Mouse (Mus musculus) limb, embryonic 14.5 days (tissue): ENCODE data around the gene Cdk5rap1. TPM values are rescaled to one million over a fixed set of nuclear protein-coding genes. Genes with fewer than 3 reads are reported as not detected.

Experiments used
- ATAC-seq: fragments of 200-750 bp; cut with Nextera tagmentation; 2 replicates; pipeline ENCODE4 v1.8.0; 2017; ENCODE audit warnings: low read depth, moderate number of reproducible peaks, moderate TSS enrichment; ENCODE audit not compliant: low FRiP score
- DNase-seq: peaks from one replicate; pipeline ENCODE4 v3.0.0-alpha.2; 2015; ENCODE audit warnings: low spot score
- H3K27ac ChIP-seq: fragments of 300-500 bp; sonication (generic); replicated peaks from 2 replicates; pipeline ENCODE4 v1.5.1; 2014; ENCODE audit warnings: low read depth, mild to moderate bottlenecking, low read length, moderate library complexity, mixed read lengths
- H3K27me3 ChIP-seq: fragments of 300-500 bp; sonication (generic); 2 replicates; pipeline ENCODE4 v1.6.1; 2014; ENCODE audit warnings: low read length, mixed read lengths; ENCODE audit not compliant: control insufficient read depth, insufficient read depth
- H3K36me3 ChIP-seq: fragments of 300-500 bp; sonication (generic); 2 replicates; pipeline ENCODE4 v1.6.1; 2014; ENCODE audit warnings: mild to moderate bottlenecking, low read length, moderate library complexity, mixed read lengths; ENCODE audit not compliant: control insufficient read depth, insufficient read depth
- H3K4me1 ChIP-seq: fragments of 300-500 bp; sonication (generic); 2 replicates; pipeline ENCODE4 v1.6.1; 2014; ENCODE audit warnings: antibody characterized with exemption, low read length, mixed read lengths; ENCODE audit not compliant: control insufficient read depth, insufficient read depth
- H3K4me2 ChIP-seq: fragments of 300-500 bp; sonication (generic); replicated peaks from 2 replicates; pipeline ENCODE4 v1.6.1; 2014; ENCODE audit warnings: low read depth, mild to moderate bottlenecking, low read length, moderate library complexity; ENCODE audit not compliant: severe bottlenecking
- H3K4me3 ChIP-seq: fragments of 300-500 bp; sonication (generic); replicated peaks from 2 replicates; pipeline ENCODE4 v1.5.1; 2014; ENCODE audit warnings: low read length
- H3K9ac ChIP-seq: fragments of 300-500 bp; sonication (generic); 2 replicates; pipeline ENCODE4 v1.6.1; 2014; ENCODE audit warnings: mild to moderate bottlenecking, low read depth, low read length, moderate library complexity; ENCODE audit not compliant: severe bottlenecking
- H3K9me3 ChIP-seq: fragments of 300-500 bp; sonication (generic); 2 replicates; pipeline ENCODE4 v1.6.1; 2016; ENCODE audit warnings: low read length; ENCODE audit not compliant: control insufficient read depth
- POLR2A ChIP-seq: fragments of 200-500 bp; IDR thresholded peaks from 2 replicates; pipeline ENCODE4 v1.8.0; 2012; ENCODE audit warnings: inconsistent platforms, mild to moderate bottlenecking, moderate library complexity, borderline replicate concordance; ENCODE audit not compliant: insufficient read depth, insufficient read length; ENCODE audit errors: extremely low read depth
- WGBS: fragments of 180-500 bp; shearing (Covaris S2); extraction: QIAGEN DNeasy Blood & Tissue Kit; methylation state at CpG from one replicate; pipeline ENCODE4 v1.1.7; 2014; 5-methylcytosine and 5-hydroxymethylcytosine counted together
- polyA plus RNA-seq, 2 experiments: library from polyadenylated mRNA; depleted of rRNA in 1 of 2; stranded (reverse) in 1 of 2; unstranded in 1 of 2; fragments of >200 nt; fragmentation: Nextera tagmentation in 1 of 2; extraction: Ambion mirVana in 1 of 2; gene quantifications; 2 replicates each; pipeline versions ENCODE4 v1.2.1 to v1.2.3; 2012 to 2014

Cdk5rap1 gene
- polyA plus RNA-seq, 2 experiments = 9.0 to 16.6 TPM

DNA sequence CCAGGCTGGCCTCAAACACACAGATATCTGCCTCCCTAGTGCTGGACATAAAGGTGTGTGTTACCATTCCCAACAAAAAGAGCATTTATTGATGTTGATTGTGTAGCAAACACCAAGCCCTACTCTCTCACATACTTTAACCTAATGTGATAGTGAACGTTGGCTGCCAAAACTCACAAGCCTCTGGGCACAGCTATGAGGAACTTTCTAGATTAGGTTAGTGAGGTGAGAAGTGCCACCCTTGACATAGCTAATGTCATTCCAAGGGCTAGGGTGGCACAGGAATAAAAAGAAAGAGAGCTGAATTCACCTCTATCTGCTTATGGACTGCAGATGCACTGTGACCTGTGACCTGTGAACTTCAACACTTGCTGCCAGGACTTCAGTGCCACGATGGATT lies 23.7 kb upstream of the Cdk5rap1 start:
- no peak for TF ChIP-seq POLR2A
- WGBS = 67% methylated on average over 2 of the region's 2 CpGs

DNA sequence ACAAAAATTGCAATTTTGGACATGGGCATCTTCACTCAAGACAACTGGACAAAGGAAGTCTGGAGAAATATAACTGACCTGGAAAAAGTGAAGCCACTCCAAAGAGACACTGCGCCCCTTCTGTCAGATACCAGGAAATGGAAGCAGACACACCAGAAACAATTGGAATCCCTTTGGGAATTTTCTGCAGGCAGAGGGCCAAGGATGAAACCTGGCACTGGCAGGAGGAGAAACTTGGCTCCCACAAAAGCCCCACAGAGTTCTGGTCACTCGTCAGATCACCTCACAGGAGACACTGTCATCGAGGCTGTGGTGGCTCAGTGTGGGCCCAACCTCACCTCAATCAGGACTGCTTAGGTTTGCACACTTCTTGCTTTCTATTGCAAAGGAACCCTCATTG lies 21.8 kb upstream of the Cdk5rap1 start:
- no peaks in the 10 kb centered on the region for H3K4me1 ChIP-seq
- no peak overlapping the region for H3K27ac ChIP-seq
- DNase-seq = no peak
- no peaks in the 10 kb centered on the region for H3K36me3 ChIP-seq
- no peaks in the 10 kb centered on the region for H3K27me3 ChIP-seq
- no peak overlapping the region for H3K9ac ChIP-seq
- no peak overlapping the region for H3K4me2 ChIP-seq
- H3K4me3 ChIP-seq = no peak overlapping the region
- no peak for TF ChIP-seq POLR2A
- H3K9me3 ChIP-seq = no peaks in the 10 kb centered on the region
- 74% methylated on average over 3 of the region's 3 CpGs for WGBS
- ATAC-seq = no peak

More for the DNA sequence above, 23.7 kb upstream of the Cdk5rap1 start:
- ATAC-seq = no peak
- Histone ChIP-seq H3K9ac (no peak overlapping the region), H3K27ac (no peak overlapping the region), H3K36me3 (no peaks in the 10 kb centered on the region), H3K4me3 (no peak overlapping the region), H3K9me3 (no peaks in the 10 kb centered on the region), H3K4me2 (no peak overlapping the region), H3K4me1 (no peaks in the 10 kb centered on the region), H3K27me3 (no peaks in the 10 kb centered on the region)
- DNase-seq = no peak

DNA sequence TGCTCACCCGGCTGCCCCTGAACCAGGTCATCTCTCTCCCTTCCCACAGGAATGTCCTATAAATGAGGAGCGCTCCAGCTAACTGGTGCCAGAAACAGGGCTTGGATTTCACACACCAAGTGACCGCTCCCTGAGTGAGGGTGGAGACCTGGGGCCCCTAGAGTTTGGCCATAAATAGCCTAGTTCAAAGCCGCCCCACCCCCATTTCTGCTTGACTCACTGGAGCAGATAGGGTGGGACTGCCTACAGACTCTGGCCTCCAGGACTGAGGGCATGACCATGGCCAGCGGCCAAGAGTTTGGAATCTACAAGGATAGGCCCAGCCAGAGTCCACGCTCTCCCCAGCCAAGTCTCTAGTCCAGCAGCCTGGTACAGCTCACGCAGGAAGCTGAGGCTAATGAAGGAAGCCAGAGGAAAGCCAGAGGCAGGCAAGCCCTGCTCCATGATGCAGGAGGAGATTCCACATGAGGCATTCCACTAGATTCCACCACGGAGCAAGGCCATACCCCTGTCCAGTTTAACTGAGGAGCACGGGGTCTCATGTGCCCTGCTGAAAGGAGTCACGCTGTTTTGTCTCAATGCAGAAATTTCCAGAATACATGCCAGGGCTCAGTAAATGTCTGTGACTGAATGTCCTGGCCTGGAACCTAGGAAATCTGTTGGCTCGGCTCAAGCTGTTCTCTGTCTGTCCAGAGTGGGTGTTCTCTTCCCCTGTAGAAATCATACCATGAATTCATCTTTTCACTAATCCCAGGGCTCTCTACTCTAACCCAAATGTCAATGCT lies 17.6 kb upstream of the Cdk5rap1 start:
- ATAC-seq = peak; percentile 37
- TF ChIP-seq POLR2A = no peak

DNA sequence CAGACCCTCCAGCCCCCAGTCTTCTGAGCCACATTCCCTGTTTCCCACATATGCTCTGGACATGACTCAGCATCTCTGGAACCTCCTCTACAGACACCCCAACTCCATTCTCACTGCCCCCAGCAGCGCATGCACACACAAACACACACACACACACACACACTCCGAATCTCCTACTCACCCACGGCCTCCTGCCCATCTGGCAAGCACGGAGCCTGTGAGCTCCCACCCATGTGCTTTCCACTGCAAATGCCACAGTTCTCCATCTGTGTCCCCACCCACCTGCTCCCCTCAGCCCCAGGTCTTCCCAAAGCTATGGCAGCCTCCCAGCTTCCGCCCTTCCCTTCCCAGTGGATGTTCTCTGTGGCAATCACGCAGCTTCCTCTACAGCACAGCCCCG lies 6.3 kb upstream of the Cdk5rap1 start:
- H3K27me3 ChIP-seq = no peaks in the 10 kb centered on the region
- H3K4me3 ChIP-seq = no peak overlapping the region
- H3K4me1 ChIP-seq = no peaks in the 10 kb centered on the region
- no peak for TF ChIP-seq POLR2A
- WGBS = 80% methylated on average over 7 of the region's 7 CpGs
- ATAC-seq (no peak), DNase-seq (no peak)
- no peak overlapping the region for H3K27ac ChIP-seq
- H3K4me2 ChIP-seq = no peak overlapping the region
- no peaks in the 10 kb centered on the region; the same call in 1 of the 2 replicates for H3K36me3 ChIP-seq
- H3K9ac ChIP-seq = no peak overlapping the region
- no peaks in the 10 kb centered on the region for H3K9me3 ChIP-seq

More for the DNA sequence above, 17.6 kb upstream of the Cdk5rap1 start:
- H3K27ac ChIP-seq = 0 out of 2 replicates have a peak overlapping the region, but pooled peaks have one; percentile 8
- H3K27me3 ChIP-seq = no peaks in the 10 kb centered on the region
- H3K4me2 ChIP-seq = no peak overlapping the region
- H3K9me3 ChIP-seq = no peaks in the 10 kb centered on the region
- 70% methylated on average over 11 of the region's 11 CpGs for WGBS
- no peak overlapping the region for H3K4me3 ChIP-seq
- H3K9ac ChIP-seq = no peak overlapping the region
- no peaks in the 10 kb centered on the region for H3K36me3 ChIP-seq
- DNase-seq = peak; percentile 44
- no peaks in the 10 kb centered on the region for H3K4me1 ChIP-seq

GRCm38 (mm10) chr2:154374807-154375601 lies 2.2 kb upstream of the Cdk5rap1 start:
- no peak for ATAC-seq
- no peak for TF ChIP-seq POLR2A
- no peak overlapping the region for H3K4me3 ChIP-seq
- no peaks in the 10 kb centered on the region for H3K9me3 ChIP-seq
- no peak overlapping the region for H3K4me2 ChIP-seq
- H3K27me3 ChIP-seq = no peaks in the 10 kb centered on the region
- no peak overlapping the region for H3K9ac ChIP-seq
- H3K4me1 ChIP-seq = no peaks in the 10 kb centered on the region
- WGBS = 80% methylated on average over 6 of the region's 6 CpGs
- H3K27ac ChIP-seq = no peak overlapping the region
- no peaks in the 10 kb centered on the region for H3K36me3 ChIP-seq
- no peak for DNase-seq
